Mouse (Mus musculus) spleen, adult 2 months (tissue): Measurements from ENCODE around the gene Gm14862.

Experiments used
- CTCF ChIP-seq: fragments of 200-500 bp; IDR thresholded peaks from 2 replicates; pipeline ENCODE4 v1.5.1; 2011; ENCODE audit warnings: mild to moderate bottlenecking, inconsistent platforms; ENCODE audit not compliant: insufficient read depth, insufficient read length, insufficient replicate concordance; ENCODE audit errors: extremely low read depth
- POLR2A ChIP-seq: fragments of 200-500 bp; IDR thresholded peaks from 2 replicates; pipeline ENCODE4 v1.6.1; 2011; ENCODE audit warnings: low read depth, low read length, inconsistent platforms

DNA sequence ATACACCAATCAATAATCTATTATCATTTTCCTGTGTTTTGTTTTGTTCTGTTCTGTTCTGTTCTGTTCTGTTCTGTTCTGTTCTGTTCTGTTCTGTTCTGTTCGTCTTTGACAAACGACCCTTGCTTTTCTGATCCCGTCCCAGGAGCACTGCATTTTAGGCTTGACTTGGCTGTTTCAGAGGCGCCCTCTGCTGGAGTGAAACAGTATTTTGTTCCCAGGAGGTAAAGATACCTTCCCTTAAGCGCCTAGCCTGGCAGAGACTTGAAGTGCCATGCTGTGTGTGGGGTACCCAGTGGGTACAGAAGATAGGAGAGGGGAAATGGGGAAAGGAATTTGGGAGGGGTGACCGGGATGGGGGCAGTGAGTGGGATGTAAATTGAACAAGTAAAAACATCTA is 35.5 kb downstream of the Gm14862 start:
- no peak for TF ChIP-seq CTCF
- TF ChIP-seq POLR2A, result no peak
